Mouse (Mus musculus) cerebellum, adult 2 months (tissue): ENCODE data around the gene Gm10065. TPM values are rescaled to one million over a fixed set of nuclear protein-coding genes. Genes with fewer than 3 reads are reported as not detected.
"Not testable (repeated sequence)": the region's sequence is repeated elsewhere in the genome, so short reads cannot be mapped to it uniquely, and the experiment has no call there.

ENCODE experiments used
- DNase-seq, 2 experiments: peaks; one replicate each; pipeline ENCODE4 v3.0.0; 2021
- H3K27ac ChIP-seq: fragments of 200-500 bp; 2 replicates; pipeline ENCODE4 v1.5.1; 2012; ENCODE audit warnings: low read length, control low read depth, inconsistent platforms; ENCODE audit not compliant: insufficient read depth
- H3K27me3 ChIP-seq: fragments of 200-500 bp; 2 replicates; pipeline ENCODE4 v1.6.1; 2012; ENCODE audit warnings: inconsistent platforms, mild to moderate bottlenecking, low read length, moderate library complexity; ENCODE audit not compliant: control insufficient read depth, insufficient read depth
- H3K4me1 ChIP-seq: fragments of 200-500 bp; 2 replicates; pipeline ENCODE4 v1.6.1; 2011; ENCODE audit warnings: low read length; ENCODE audit not compliant: control insufficient read depth, insufficient read depth
- H3K4me3 ChIP-seq: fragments of 200-500 bp; replicated peaks from 2 replicates; pipeline ENCODE3; 2011; ENCODE audit warnings: mild to moderate bottlenecking, low read depth, low read length, control low read depth; ENCODE audit not compliant: insufficient read depth
- CTCF ChIP-seq: fragments of 200-500 bp; IDR thresholded peaks from 2 replicates; pipeline ENCODE4 v1.5.1; 2011; ENCODE audit warnings: low read depth, mild to moderate bottlenecking, control low read depth, low read length, moderate library complexity, borderline replicate concordance; ENCODE audit not compliant: insufficient read depth
- POLR2A ChIP-seq: fragments of 200-500 bp; IDR thresholded peaks from 2 replicates; pipeline ENCODE4 v1.6.1; 2011; ENCODE audit warnings: low read length, control low read depth, borderline replicate concordance; ENCODE audit not compliant: insufficient read depth
- WGBS: fragments of 180-500 bp; shearing (Covaris S2); methylation state at CpG from one replicate; pipeline ENCODE4 v1.1.7; 2018; 5-methylcytosine and 5-hydroxymethylcytosine counted together
- polyA plus RNA-seq: library from polyadenylated mRNA; depleted of rRNA; stranded (reverse); fragments of >200 nt; gene quantifications from 2 replicates; pipeline ENCODE4 v1.2.3, GENCODE M21; 2012; rRNA removed

Gm10065 gene
- not detected in 2 replicates for polyA plus RNA-seq

- not testable (repeated sequence) for H3K4me1 ChIP-seq, H3K27me3 ChIP-seq
- DNase-seq: peak; percentile 82 to 83
- Histone ChIP-seq H3K4me3 (peak within 1 kb of the TSS; percentile 94), H3K27ac (peak within 1 kb of the TSS; percentile 64)
- peak; percentile 57; the same call in 1 of the 2 replicates for TF ChIP-seq POLR2A
- WGBS: 2% methylated on average over 31 of the region's 31 CpGs
Measured at GRCm38 (mm10) chr13:21478759-21479670, at the start of gene Gm10065, which contains the start of gene Zkscan4. TSS of gene Gm10065 (minus strand) at chr13:21479441. TSS of gene Zkscan4 (plus strand) at chr13:21478907.

GRCm38 (mm10) chr13:21506221-21506649, 27.0 kb upstream of the Gm10065 start:
- H3K27me3 ChIP-seq: no peaks in the 10 kb centered on the region
- TF ChIP-seq CTCF: no peak
- peak; percentile 78; the same call in 1 of the 2 replicates for TF ChIP-seq POLR2A
- H3K4me3 ChIP-seq: peak overlapping the region; percentile 95
- H3K27ac ChIP-seq: peak overlapping the region; percentile 81
- no peaks in the 10 kb centered on the region for H3K4me1 ChIP-seq
- under 1% methylated on average over 21 of the region's 21 CpGs for WGBS
- DNase-seq: peak; percentile 86 to 87

- no peaks in the 10 kb centered on the region for H3K27me3 ChIP-seq
- 88% methylated on average over 5 of the region's 5 CpGs for WGBS
- TF ChIP-seq CTCF: no peak
- no peak for TF ChIP-seq POLR2A
- no peak overlapping the region for H3K27ac ChIP-seq
- no peak for DNase-seq
- H3K4me3 ChIP-seq: no peak overlapping the region
- no peaks in the 10 kb centered on the region for H3K4me1 ChIP-seq
Measured at GRCm38 (mm10) chr13:21502296-21502695, 23.1 kb upstream of the Gm10065 start.

- not testable (repeated sequence) for H3K27ac ChIP-seq, H3K27me3 ChIP-seq, DNase-seq, H3K4me3 ChIP-seq, H3K4me1 ChIP-seq
- 88% methylated on average over 17 of the region's 17 CpGs for WGBS
Measured at GRCm38 (mm10) chr13:21501182-21501581, 21.9 kb upstream of the Gm10065 start, which contains the start of gene Gm11273. TSS of gene Gm11273 (minus strand) at chr13:21501418.

- 94% methylated on average over 21 of the region's 21 CpGs for WGBS
- H3K27ac ChIP-seq: no peak within 1 kb of the TSS
- no peaks in the 10 kb centered on the region for H3K27me3 ChIP-seq
- no peak within 1 kb of the TSS for H3K4me3 ChIP-seq
- no peak for TF ChIP-seq POLR2A
- H3K4me1 ChIP-seq: no peaks in the 10 kb centered on the region
- DNase-seq: peak in 1 of 2 experiments; percentile 18
Measured at GRCm38 (mm10) chr13:21495080-21495479, 15.8 kb upstream of the Gm10065 start, which contains the start of gene AK157302. TSS of gene AK157302 (plus strand) at chr13:21495223.

- TF ChIP-seq CTCF: no peak
- no peak for DNase-seq
- Histone ChIP-seq H3K27ac (no peak overlapping the region), H3K27me3 (no peaks in the 10 kb centered on the region), H3K4me1 (no peaks in the 10 kb centered on the region), H3K4me3 (no peak overlapping the region)
- 87% methylated on average over 5 of the region's 5 CpGs for WGBS
Measured at GRCm38 (mm10) chr13:21492847-21493246, 13.6 kb upstream of the Gm10065 start.

- WGBS: 80% methylated on average over 1 of the region's 1 CpGs
- TF ChIP-seq POLR2A (no peak), CTCF (no peak)
- Histone ChIP-seq H3K4me1 (no peaks in the 10 kb centered on the region), H3K27ac (no peak overlapping the region), H3K4me3 (no peak overlapping the region), H3K27me3 (no peaks in the 10 kb centered on the region)
- no peak for DNase-seq
Measured at GRCm38 (mm10) chr13:21486881-21487280, 7.6 kb upstream of the Gm10065 start.

- DNase-seq: no peak
- Histone ChIP-seq H3K4me1 (no peaks in the 10 kb centered on the region), H3K4me3 (no peak overlapping the region), H3K27ac (no peak overlapping the region), H3K27me3 (no peaks in the 10 kb centered on the region; the same call in 1 of the 2 replicates)
- 20% methylated on average over 4 of the region's 4 CpGs for WGBS
- TF ChIP-seq POLR2A (no peak), CTCF (no peak)
Measured at GRCm38 (mm10) chr13:21472427-21472826, 6.8 kb downstream of the Gm10065 start.
